Mouse (Mus musculus): ENCODE measurements around the gene Lce1h. TPM values are rescaled to one million over a fixed set of nuclear protein-coding genes. Genes with fewer than 3 reads are reported as not detected.

Gene Lce1h
- not detected for total RNA-seq (2021)
- long read RNA-seq, experiment 1: 0 reads
- long read RNA-seq, experiment 2: 0 reads

DNA sequence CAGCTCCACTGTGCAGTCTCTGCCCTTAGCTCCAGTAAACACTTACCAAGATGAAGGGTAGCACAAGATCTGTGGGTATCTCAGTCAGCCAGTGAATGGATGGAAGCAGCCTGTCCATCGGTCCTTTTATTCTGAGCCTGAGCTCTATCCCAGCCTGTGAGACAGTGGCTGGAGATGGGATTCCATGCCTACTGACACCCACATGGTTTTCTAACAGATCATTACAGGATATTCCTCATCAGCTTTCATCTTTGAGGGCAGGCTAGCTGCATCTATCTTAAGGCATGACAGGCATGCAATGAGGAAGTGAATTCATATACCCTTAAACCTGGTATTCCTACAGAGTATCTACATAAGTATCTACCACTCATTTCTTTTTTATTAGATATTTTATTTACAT is at the start of gene Lce1h:
Gene Lce1h, minus strand, starts transcription at position 101 of the 400 bp plus-strand sequence.
- no peak for DNase-seq

DNA sequence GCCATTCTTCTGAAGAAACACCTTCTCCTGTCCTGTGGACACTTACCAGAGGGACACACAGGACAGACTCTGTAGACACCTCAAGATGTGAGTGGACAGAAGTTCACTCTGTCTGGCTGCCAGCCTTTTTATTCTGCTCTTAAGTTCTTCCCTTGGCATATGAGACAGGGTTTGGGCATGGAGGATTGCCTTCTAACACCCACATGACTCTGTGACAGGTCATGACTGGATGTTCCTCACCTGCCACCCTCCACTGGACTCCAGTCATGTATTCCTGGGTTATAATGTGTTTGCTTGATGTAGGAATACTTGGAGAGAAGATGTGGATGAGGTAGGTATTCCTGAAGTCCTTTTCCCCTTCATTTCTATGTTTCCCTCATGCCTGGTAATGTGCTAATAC is 42.9 kb upstream of the Lce1h start, which contains the start of gene Lce1k:
Gene Lce1k, minus strand, starts transcription at position 101 of the 400 bp plus-strand sequence.
- no peak for DNase-seq

DNA sequence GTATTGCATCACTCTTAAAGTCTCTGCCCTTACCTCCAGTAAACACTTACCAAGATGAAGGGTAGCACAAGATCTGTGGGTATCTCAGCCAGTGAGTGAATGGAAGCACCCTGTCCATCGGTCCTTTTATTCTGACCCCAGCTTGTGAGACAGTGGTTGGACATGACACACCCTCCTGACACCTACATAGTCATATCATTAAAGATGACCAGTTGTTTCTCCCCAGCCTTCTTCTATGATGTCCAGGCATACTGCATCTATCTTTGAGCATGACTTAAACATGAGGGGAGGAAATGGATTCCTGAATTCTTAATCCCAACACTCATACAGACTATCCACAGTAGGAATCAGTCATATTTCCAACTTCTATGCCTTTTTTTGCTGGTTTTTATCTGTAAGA is 25.5 kb upstream of the Lce1h start, which contains the start of gene Lce1j:
Gene Lce1j, minus strand, starts transcription at position 101 of the 400 bp plus-strand sequence.
- no peak for DNase-seq

DNA sequence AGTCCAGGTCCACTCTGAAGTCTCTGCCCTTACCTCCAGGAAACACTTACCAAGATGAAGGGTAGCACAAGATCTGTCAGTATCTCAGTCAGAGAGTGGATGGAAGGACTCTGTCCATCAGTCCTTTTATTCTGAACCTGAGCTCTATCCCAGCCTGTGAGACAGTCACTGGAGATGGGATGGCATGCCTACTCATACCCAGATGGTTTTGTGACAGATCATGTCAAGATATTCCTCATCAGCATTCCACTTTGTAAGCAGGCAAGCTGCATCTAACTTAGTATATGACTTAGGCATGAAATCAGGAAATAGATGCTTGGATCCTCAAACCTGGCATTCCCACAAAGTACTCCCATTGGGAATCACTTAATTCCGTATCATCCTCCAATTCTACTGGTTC is 13.9 kb upstream of the Lce1h start, which contains the start of gene Lce1i:
Gene Lce1i, minus strand, starts transcription at position 101 of the 400 bp plus-strand sequence.
- no peak for DNase-seq

GRCm38 (mm10) chr3:92771573-92771972 is 6.7 kb upstream of the Lce1h start:
- no peak for DNase-seq

- no peak for DNase-seq
These were observed 11.7 kb downstream of the Lce1h start for GRCm38 (mm10) chr3:92753197-92753596.

- no peak for DNase-seq
These were observed 12.6 kb downstream of the Lce1h start, which contains the start of gene Lce1g for GRCm38 (mm10) chr3:92752238-92752637. Gene Lce1g (minus strand): TSS chr3:92752338.

GRCm38 (mm10) chr3:92738996-92739395 is 25.9 kb downstream of the Lce1h start, which contains the start of gene Gm38119:
Gene Gm38119 (minus strand): TSS chr3:92739096.
- DNase-seq: no peak

DNA sequence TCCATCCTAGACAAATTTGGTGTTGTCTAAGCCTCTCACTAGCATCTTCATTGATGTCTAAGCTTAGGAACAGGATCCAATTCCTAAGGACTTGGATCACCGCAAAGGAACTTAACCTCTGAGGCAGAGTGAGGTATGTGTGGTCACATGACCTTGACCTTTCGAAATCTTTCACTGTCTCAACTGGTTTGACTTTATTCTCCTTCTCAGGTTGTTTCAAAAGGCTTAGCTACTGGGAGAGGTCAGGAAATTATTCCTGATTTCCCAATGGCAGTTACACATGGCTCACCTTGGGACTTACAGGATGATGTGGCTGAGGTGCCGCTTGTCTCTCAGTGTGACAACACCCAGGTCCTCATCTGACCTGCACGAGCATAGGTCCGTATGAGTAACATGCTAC is 42.2 kb downstream of the Lce1h start:
- no peak for DNase-seq

DNA sequence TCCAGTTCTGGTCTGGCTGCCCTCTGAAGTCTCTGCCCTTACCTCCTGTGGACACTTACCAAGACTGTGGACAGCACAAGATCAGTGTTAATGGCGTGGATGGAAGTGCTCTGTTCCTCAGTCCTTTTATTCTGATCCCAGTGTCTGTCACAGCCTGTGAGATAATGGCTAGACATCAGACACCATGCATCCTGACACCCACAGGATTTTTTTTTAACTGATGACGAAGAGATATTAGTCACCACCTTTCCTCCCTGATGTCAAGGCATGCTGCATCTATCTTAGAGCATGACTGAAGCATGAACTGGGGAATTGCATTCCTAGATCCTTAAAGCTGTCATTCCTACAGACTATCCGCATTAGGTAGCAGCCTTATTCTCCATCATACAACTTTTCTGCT is 44.6 kb downstream of the Lce1h start, which contains the start of gene Lce1f:
Gene Lce1f, minus strand, starts transcription at position 101 of the 400 bp plus-strand sequence.
- no peak for DNase-seq

DNA sequence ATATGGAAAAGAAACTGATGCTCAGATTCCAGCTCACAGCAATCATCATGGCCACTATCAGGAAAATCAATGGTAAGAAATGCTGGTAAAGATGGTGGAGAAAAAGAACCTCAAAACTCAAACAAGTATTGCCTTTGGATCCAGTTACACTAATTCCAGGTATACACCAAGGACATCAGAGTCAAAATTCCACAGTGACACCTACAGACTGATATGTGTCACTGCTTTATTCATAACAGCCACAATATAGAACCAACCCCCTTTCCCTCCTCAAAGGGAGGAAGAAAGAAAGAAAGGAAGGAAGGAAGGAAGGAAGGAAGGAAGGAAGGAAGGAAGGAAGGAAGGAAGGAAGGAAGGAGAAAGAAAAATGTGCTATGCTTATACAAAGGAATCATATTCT is 49.7 kb downstream of the Lce1h start:
- DNase-seq: no peak

Other genes starting within 250 kb of the Lce1h start
- gene 2310046K23Rik, start 230.6 kb downstream of the Lce1h start, total RNA-seq (2021): not detected
- not detected for gene Ivl, start 191.3 kb downstream of the Lce1h start, total RNA-seq (2021)
- gene Smcp, start 176.1 kb downstream of the Lce1h start, total RNA-seq (2021): not detected
- not detected for gene 2210017I01Rik, start 157.6 kb downstream of the Lce1h start, total RNA-seq (2021)
- gene Lce6a, start 143.4 kb downstream of the Lce1h start, total RNA-seq (2021): not detected
- not detected for gene Lce1a1, start 116.8 kb downstream of the Lce1h start, total RNA-seq (2021)
- not detected for gene Lce1b, start 108.1 kb downstream of the Lce1h start, total RNA-seq (2021)
- gene Lce1a2, start 94.8 kb downstream of the Lce1h start, total RNA-seq (2021): not detected
- not detected for gene Lce1c, start 85.8 kb downstream of the Lce1h start, total RNA-seq (2021)
- not detected for gene Lce1d, start 77.9 kb downstream of the Lce1h start, total RNA-seq (2021)
- not detected for gene Lce1e, start 56.0 kb downstream of the Lce1h start, total RNA-seq (2021)
- not detected for gene Lce1f, start 44.7 kb downstream of the Lce1h start, total RNA-seq (2021)
- not detected for gene Gm38119, start 26.0 kb downstream of the Lce1h start, total RNA-seq (2021)
- gene Lce1g, start 12.7 kb downstream of the Lce1h start, total RNA-seq (2021): not detected
- gene Lce1i, start 13.8 kb upstream of the Lce1h start, total RNA-seq (2021): not detected
- not detected for gene Lce1j, start 25.4 kb upstream of the Lce1h start, total RNA-seq (2021)
- not detected for gene Lce1k, start 42.8 kb upstream of the Lce1h start, total RNA-seq (2021)
- not detected for gene Kprp, start 62.2 kb upstream of the Lce1h start, total RNA-seq (2021)
- not detected for gene Lce1l, start 86.2 kb upstream of the Lce1h start, total RNA-seq (2021)
- not detected for gene 2310050C09Rik, start 105.2 kb upstream of the Lce1h start, total RNA-seq (2021)
- gene Lce3a, start 161.2 kb upstream of the Lce1h start, total RNA-seq (2021): not detected
- not detected for gene Lce3b, start 167.9 kb upstream of the Lce1h start, total RNA-seq (2021)
- not detected for gene Lce3c, start 179.4 kb upstream of the Lce1h start, total RNA-seq (2021)
- gene Lce3d, start 192.3 kb upstream of the Lce1h start, total RNA-seq (2021): not detected
- not detected for gene Lce3e, start 202.0 kb upstream of the Lce1h start, total RNA-seq (2021)
- not detected for gene Lce3f, start 227.2 kb upstream of the Lce1h start, total RNA-seq (2021)